Mouse (Mus musculus) heart, adult 2 months (tissue): Measurements from ENCODE around the gene Dimt1. TPM values are rescaled to one million over a fixed set of nuclear protein-coding genes. Genes with fewer than 3 reads are reported as not detected.
"Not testable (repeated sequence)": the region's sequence is repeated elsewhere in the genome, so short reads cannot be mapped to it uniquely, and the experiment has no call there.

Experiments
- DNase-seq, 2 experiments: peaks; one replicate each; pipeline ENCODE4 v3.0.0; 2021
- H3K27ac ChIP-seq: fragments of 200-600 bp; 2 replicates; pipeline ENCODE4 v1.8.1; 2022
- H3K27me3 ChIP-seq: fragments of 200-500 bp; 2 replicates; pipeline ENCODE4 v1.6.1; 2012; ENCODE audit warnings: mild to moderate bottlenecking, low read length, inconsistent platforms, mixed read lengths; ENCODE audit not compliant: control insufficient read depth, insufficient read depth
- H3K36me3 ChIP-seq: fragments of 200-500 bp; 2 replicates; pipeline ENCODE4 v1.6.1; 2012; ENCODE audit warnings: low read length, inconsistent platforms; ENCODE audit not compliant: control insufficient read depth, insufficient read depth
- H3K4me1 ChIP-seq: fragments of 200-500 bp; 2 replicates; pipeline ENCODE4 v1.6.1; 2011; ENCODE audit warnings: low read length; ENCODE audit not compliant: control insufficient read depth, insufficient read depth
- H3K4me3 ChIP-seq: fragments of 200-600 bp; 2 replicates; pipeline ENCODE4 v1.8.1; 2022
- H3K79me2 ChIP-seq: fragments of 200-500 bp; replicated peaks from 2 replicates; pipeline ENCODE4 v1.6.1; 2012; ENCODE audit warnings: mild to moderate bottlenecking, inconsistent platforms, low read length, moderate library complexity, mixed read lengths; ENCODE audit not compliant: control insufficient read depth, insufficient read depth
- H3K9ac ChIP-seq: fragments of 200-500 bp; 2 replicates; pipeline ENCODE4 v1.6.1; 2012; ENCODE audit warnings: low read depth, mild to moderate bottlenecking, control low read depth, inconsistent platforms, low read length, mixed read lengths
- CTCF ChIP-seq: fragments of 200-600 bp; IDR thresholded peaks from 2 replicates; pipeline ENCODE4 v1.8.1; 2022; ENCODE audit warnings: antibody characterized with exemption, mild to moderate bottlenecking, moderate library complexity
- EP300 ChIP-seq: fragments of 200-500 bp; IDR thresholded peaks from 2 replicates; pipeline ENCODE4 v1.6.1; 2011; ENCODE audit warnings: low read depth, low read length, control low read depth; ENCODE audit not compliant: insufficient read depth
- POLR2A ChIP-seq: fragments of 200-500 bp; IDR thresholded peaks from 2 replicates; pipeline ENCODE4 v1.6.1; 2011; ENCODE audit warnings: mild to moderate bottlenecking, low read depth, low read length, control low read depth; ENCODE audit not compliant: insufficient read depth
- WGBS: fragments of 180-500 bp; shearing (Covaris S2); methylation state at CpG from one replicate; pipeline ENCODE4 v1.1.7; 2018; 5-methylcytosine and 5-hydroxymethylcytosine counted together
- intact Hi-C: fragments of 180-260 bp; cut with DNase I; formaldehyde crosslinking; loops from one replicate; pipeline ENCODE4 v1.15.1; 2025
- long read RNA-seq: library from polyadenylated mRNA; stranded (forward); transcript quantifications from one replicate; pipeline ENCODE4 v2.0.0, GENCODE M21; 2021
- polyA plus RNA-seq: library from polyadenylated mRNA; depleted of rRNA; stranded (reverse); fragments of >200 nt; gene quantifications from 2 replicates; pipeline ENCODE4 v1.2.3, GENCODE M21; 2012; rRNA removed
- total RNA-seq, 2 experiments: library from RNA; stranded (reverse); gene quantifications; 2 replicates each; pipeline ENCODE4 v1.2.3; 2021

Dimt1 gene
- total RNA-seq, result 1 to 10 TPM; 6.3 to 7.8 TPM
- 5.0 and 7.7 TPM in 2 replicates for polyA plus RNA-seq
- long read RNA-seq, transcript Dimt1-201 (12 exons, 2,051 nt), result major isoform, 9 of 12 reads
- long read RNA-seq, partial matches to known transcripts, result 0 of 12 reads
- long read RNA-seq, other reads (novel, unspliced or antisense), result 1 of 12 reads

- Histone ChIP-seq H3K4me1 (peaks cover 4% of the 10 kb centered on the region), H3K36me3 (peaks cover 6% of the 10 kb centered on the region), H3K27ac (peak within 1 kb of the TSS; percentile 86), H3K4me3 (peak within 1 kb of the TSS; percentile 98), H3K27me3 (no peaks in the 10 kb centered on the region), H3K9ac (peak within 1 kb of the TSS; percentile 86), H3K79me2 (no peaks in the 10 kb centered on the region; the same call in 1 of the 2 replicates)
- TF ChIP-seq EP300 (0 out of 2 replicates have a peak, but pooled peaks have one; percentile 32), CTCF (no peak), POLR2A (peak; percentile 77)
- peak; percentile 94 to 96 for DNase-seq
- intact Hi-C loops, result loop anchor here (2.0 to 5.0 kb wide), 2 partner anchors 76 to 155 kb away; partner anchors contain the start of gene Kif2a
- WGBS, result under 1% methylated on average over 68 of the region's 68 CpGs
Observed at GRCm38 (mm10) chr13:106946594-106947540, at the start of gene Dimt1. Dimt1 (plus strand) TSS chr13:106947127.

- H3K9ac ChIP-seq, result no peak overlapping the region
- no peaks in the 10 kb centered on the region for H3K27me3 ChIP-seq
- no peak overlapping the region for H3K27ac ChIP-seq
- TF ChIP-seq POLR2A (no peak), EP300 (no peak), CTCF (no peak)
- intact Hi-C loops, result no loop called here
- H3K4me1 ChIP-seq, result no peaks in the 10 kb centered on the region
- H3K79me2 ChIP-seq, result no peaks in the 10 kb centered on the region
- no peak for DNase-seq
- H3K36me3 ChIP-seq, result no peaks in the 10 kb centered on the region
- no peak overlapping the region for H3K4me3 ChIP-seq
- 89% methylated on average over 3 of the region's 3 CpGs for WGBS
Observed at GRCm38 (mm10) chr13:106904637-106905036, 42.3 kb upstream of the Dimt1 start.

DNA sequence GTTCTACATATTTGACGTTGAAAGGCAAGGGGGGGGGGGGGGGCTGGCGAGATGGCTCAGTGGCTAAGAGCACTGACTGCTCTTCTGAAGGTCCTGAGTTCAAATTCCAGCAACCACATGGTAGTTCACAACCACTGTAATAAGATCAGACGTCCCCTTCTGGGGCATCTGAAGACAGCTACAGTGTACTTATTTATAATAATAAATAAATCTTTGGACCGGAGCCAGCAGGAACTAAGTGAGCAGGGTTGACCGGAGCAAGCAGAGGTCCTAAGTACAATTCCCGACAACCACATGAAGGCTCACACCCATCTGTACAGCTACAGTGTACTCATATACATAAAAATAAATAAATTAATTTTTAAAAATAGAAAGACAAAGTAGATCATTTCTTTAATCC is 41.8 kb upstream of the Dimt1 start:
- WGBS, result 87% methylated on average over 6 of the region's 6 CpGs

GRCm38 (mm10) chr13:106907273-106907672 is 39.7 kb upstream of the Dimt1 start:
- DNase-seq, result no peak
- TF ChIP-seq POLR2A (no peak), CTCF (no peak), EP300 (no peak)
- Histone ChIP-seq H3K27me3 (no peaks in the 10 kb centered on the region), H3K9ac (no peak overlapping the region), H3K4me3 (no peak overlapping the region), H3K36me3 (no peaks in the 10 kb centered on the region), H3K27ac (no peak overlapping the region), H3K79me2 (no peaks in the 10 kb centered on the region), H3K4me1 (no peaks in the 10 kb centered on the region)
- WGBS, result 97% methylated on average over 4 of the region's 4 CpGs
- intact Hi-C loops, result no loop called here

More for the DNA sequence above, 41.8 kb upstream of the Dimt1 start:
- H3K36me3 ChIP-seq, H3K4me1 ChIP-seq, H3K4me3 ChIP-seq, H3K9ac ChIP-seq, H3K27ac ChIP-seq, H3K27me3 ChIP-seq, DNase-seq, H3K79me2 ChIP-seq, intact Hi-C loops: not testable (repeated sequence)

GRCm38 (mm10) chr13:106910096-106910495 is 36.8 kb upstream of the Dimt1 start:
- intact Hi-C loops, result no loop called here
- Histone ChIP-seq H3K79me2 (no peaks in the 10 kb centered on the region), H3K9ac (no peak overlapping the region), H3K27me3 (no peaks in the 10 kb centered on the region), H3K27ac (no peak overlapping the region), H3K4me1 (no peaks in the 10 kb centered on the region), H3K4me3 (no peak overlapping the region), H3K36me3 (no peaks in the 10 kb centered on the region)
- 92% methylated on average over 10 of the region's 10 CpGs for WGBS
- no peak for TF ChIP-seq EP300
- no peak for DNase-seq

DNA sequence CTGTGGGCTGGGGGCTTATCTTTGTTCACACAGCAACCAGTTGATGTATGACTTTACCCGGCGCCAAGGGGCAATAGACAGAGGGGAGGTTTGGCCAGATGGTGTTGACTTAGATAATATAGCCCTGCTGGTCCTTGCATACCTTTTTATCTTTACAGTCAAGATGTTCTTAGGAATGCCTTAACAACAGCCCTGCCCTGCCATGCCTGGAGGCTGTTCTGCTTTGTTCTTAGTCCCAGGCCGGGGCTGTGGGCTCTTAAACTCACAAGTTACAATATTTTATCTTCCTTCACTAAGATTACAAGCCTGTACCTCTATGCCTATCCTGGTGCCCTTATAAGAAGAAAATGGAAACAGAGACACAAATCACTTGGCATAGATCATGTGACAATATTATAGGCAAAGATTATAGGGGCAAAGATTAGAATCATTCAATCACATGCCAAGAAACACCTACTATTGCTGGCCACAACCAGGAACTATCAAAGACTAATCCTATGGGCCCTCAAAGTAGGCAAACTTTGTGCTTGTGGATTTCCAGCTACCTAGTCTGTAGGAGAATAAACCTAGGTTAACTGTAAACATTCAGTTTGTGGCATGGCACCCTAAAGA is 33.7 kb upstream of the Dimt1 start:
- H3K4me1 ChIP-seq, result no peaks in the 10 kb centered on the region
- H3K4me3 ChIP-seq, result no peak overlapping the region
- TF ChIP-seq CTCF (no peak), EP300 (no peak), POLR2A (no peak)
- no peaks in the 10 kb centered on the region for H3K27me3 ChIP-seq
- H3K36me3 ChIP-seq, result no peaks in the 10 kb centered on the region
- intact Hi-C loops, result no loop called here
- no peaks in the 10 kb centered on the region for H3K79me2 ChIP-seq
- H3K27ac ChIP-seq, result no peak overlapping the region
- DNase-seq, result no peak
- H3K9ac ChIP-seq, result no peak overlapping the region
- WGBS, result 73% methylated on average over 3 of the region's 3 CpGs
